Mouse (Mus musculus): ENCODE measurements around the gene 4930507D05Rik.
"Not testable (repeated sequence)": the region's sequence is repeated elsewhere in the genome, so short reads cannot be mapped to it uniquely, and the experiment has no call there.

Gene 4930507D05Rik

GRCm38 (mm10) chr10:62449364-62450279, at the start of gene 4930507D05Rik, which contains the start of gene Supv3l1:
TSS of gene 4930507D05Rik (plus strand) at chr10:62449489.
TSS of gene Supv3l1 (minus strand) at chr10:62449738.
- DNase-seq, result peak; percentile 96

- no peak for DNase-seq
These were observed 47.6 kb upstream of the 4930507D05Rik start for GRCm38 (mm10) chr10:62401641-62402111.

GRCm38 (mm10) chr10:62404901-62405300, 44.4 kb upstream of the 4930507D05Rik start:
- peak; percentile 75 to 79 for DNase-seq

- DNase-seq, result peak; percentile 80 to 85
These were observed 38.3 kb upstream of the 4930507D05Rik start for GRCm38 (mm10) chr10:62410943-62411342.

- DNase-seq, result no peak
These were observed 37.6 kb upstream of the 4930507D05Rik start for GRCm38 (mm10) chr10:62411431-62412410.

- peak; percentile 43 to 54 for DNase-seq
These were observed 36.2 kb upstream of the 4930507D05Rik start for GRCm38 (mm10) chr10:62412906-62413605.

GRCm38 (mm10) chr10:62413606-62413982, 35.7 kb upstream of the 4930507D05Rik start:
- DNase-seq, result no peak

GRCm38 (mm10) chr10:62418831-62419356, 30.4 kb upstream of the 4930507D05Rik start:
- DNase-seq, result no peak

GRCm38 (mm10) chr10:62419422-62419821, 29.9 kb upstream of the 4930507D05Rik start:
- DNase-seq, result no peak

- no peak for DNase-seq
These were observed 28.9 kb upstream of the 4930507D05Rik start for GRCm38 (mm10) chr10:62420399-62420798.

- no peak for DNase-seq
These were observed 28.2 kb upstream of the 4930507D05Rik start for GRCm38 (mm10) chr10:62421127-62421526.

GRCm38 (mm10) chr10:62422255-62422654, 27.0 kb upstream of the 4930507D05Rik start, which contains the start of gene Hkdc1:
TSS of gene Hkdc1 (minus strand) at chr10:62422491.
- peak in 1 of 2 experiments; percentile 45 for DNase-seq

- peak in 1 of 2 experiments; percentile 31 for DNase-seq
These were observed 24.0 kb upstream of the 4930507D05Rik start for GRCm38 (mm10) chr10:62425081-62425871.

GRCm38 (mm10) chr10:62430427-62430826, 18.9 kb upstream of the 4930507D05Rik start:
- no peak for DNase-seq

- no peak for DNase-seq
These were observed 971 bp downstream of the 4930507D05Rik start for GRCm38 (mm10) chr10:62450280-62450640.

- not testable (repeated sequence) for DNase-seq
These were observed 2.7 kb downstream of the 4930507D05Rik start for GRCm38 (mm10) chr10:62452001-62452400.

GRCm38 (mm10) chr10:62461321-62461720, 12.0 kb downstream of the 4930507D05Rik start:
- no peak for DNase-seq

- DNase-seq, result no peak
These were observed 20.4 kb downstream of the 4930507D05Rik start for GRCm38 (mm10) chr10:62469736-62470135.

GRCm38 (mm10) chr10:62471105-62471504, 21.8 kb downstream of the 4930507D05Rik start:
- DNase-seq, result no peak

- no peak for DNase-seq
These were observed 25.7 kb downstream of the 4930507D05Rik start for GRCm38 (mm10) chr10:62474944-62475343.

- no peak for DNase-seq
These were observed 27.7 kb downstream of the 4930507D05Rik start for GRCm38 (mm10) chr10:62476980-62477379.

All from kidney, postnatal 4 days (tissue).